Mouse (Mus musculus): Measurements from ENCODE around the gene Rad51d. TPM values are rescaled to one million over a fixed set of nuclear protein-coding genes. Genes with fewer than 3 reads are reported as not detected.

Gene Rad51d
- polyA plus RNA-seq, 1 experiment from 2014 or later: 11.7 TPM

- no peaks in the 10 kb centered on the region for H3K27me3 ChIP-seq (ENCODE audit: insufficient read depth, low read length)
- WGBS: 44% methylated on average over 8 of the region's 8 CpGs
- 0 out of 2 replicates have a peak, but pooled peaks cover under 1% of the 10 kb centered on the region for H3K4me1 ChIP-seq (replicated peaks; ENCODE audit: insufficient read depth, low read length)
- DNase-seq (ENCODE audit: low spot score) (no peak), ATAC-seq (replicated peaks; ENCODE audit: low FRiP score, low read depth) (0 out of 2 replicates have a peak, but pooled peaks have one; percentile 13)
- no peak overlapping the region for H3K4me2 ChIP-seq (ENCODE audit: low read length)
- H3K9ac ChIP-seq (ENCODE audit: low read depth, low read length): no peak overlapping the region
- H3K36me3 ChIP-seq (ENCODE audit: insufficient read depth, low read length): 0 out of 2 replicates have a peak, but pooled peaks cover 4% of the 10 kb centered on the region
- TF ChIP-seq CTCF (IDR thresholded peaks at IDR 0.05; ENCODE audit: low read depth): no peak
- no peak overlapping the region for H3K4me3 ChIP-seq (replicated peaks; ENCODE audit: low read depth, low read length)
- no peaks in the 10 kb centered on the region for H3K9me3 ChIP-seq (replicated peaks; ENCODE audit: low read length)
- H3K27ac ChIP-seq: no peak overlapping the region
These were observed 7.2 kb downstream of the Rad51d start for GRCm38 (mm10) chr11:82883180-82883579.

- no peak for TF ChIP-seq CTCF (IDR thresholded peaks at IDR 0.05; ENCODE audit: low read depth)
- WGBS: 43% methylated on average over 7 of the region's 7 CpGs
These were observed 12.6 kb downstream of the Rad51d start for GRCm38 (mm10) chr11:82877726-82878344.

GRCm38 (mm10) chr11:82875631-82876030 is 14.8 kb downstream of the Rad51d start:
- no peak for ATAC-seq (replicated peaks; ENCODE audit: low FRiP score, low read depth)
- 96% methylated on average over 5 of the region's 5 CpGs for WGBS
- Histone ChIP-seq H3K27ac (no peak overlapping the region), H3K9ac (ENCODE audit: low read depth, low read length) (no peak overlapping the region), H3K27me3 (ENCODE audit: insufficient read depth, low read length) (no peaks in the 10 kb centered on the region), H3K4me1 (replicated peaks; ENCODE audit: insufficient read depth, low read length) (no peaks in the 10 kb centered on the region), H3K36me3 (ENCODE audit: insufficient read depth, low read length) (no peaks in the 10 kb centered on the region), H3K4me3 (replicated peaks; ENCODE audit: low read depth, low read length) (no peak overlapping the region), H3K9me3 (replicated peaks; ENCODE audit: low read length) (no peaks in the 10 kb centered on the region), H3K4me2 (ENCODE audit: low read length) (no peak overlapping the region)
- DNase-seq (ENCODE audit: low spot score): no peak
- no peak for TF ChIP-seq CTCF (IDR thresholded peaks at IDR 0.05; ENCODE audit: low read depth)

More at GRCm38 (mm10) chr11:82877726-82878344, 12.6 kb downstream of the Rad51d start:
- no peak overlapping the region for H3K27ac ChIP-seq
- H3K9me3 ChIP-seq (replicated peaks; ENCODE audit: low read length): no peaks in the 10 kb centered on the region
- H3K9ac ChIP-seq (ENCODE audit: low read depth, low read length): no peak overlapping the region
- DNase-seq (ENCODE audit: low spot score) (peak; percentile 66), ATAC-seq (replicated peaks; ENCODE audit: low FRiP score, low read depth) (peak; percentile 77)
- no peak overlapping the region for H3K4me2 ChIP-seq (ENCODE audit: low read length)
- H3K36me3 ChIP-seq (ENCODE audit: insufficient read depth, low read length): 0 out of 2 replicates have a peak, but pooled peaks cover 3% of the 10 kb centered on the region
- no peaks in the 10 kb centered on the region for H3K4me1 ChIP-seq (replicated peaks; ENCODE audit: insufficient read depth, low read length)
- no peaks in the 10 kb centered on the region for H3K27me3 ChIP-seq (ENCODE audit: insufficient read depth, low read length)
- H3K4me3 ChIP-seq (replicated peaks; ENCODE audit: low read depth, low read length): no peak overlapping the region

DNA sequence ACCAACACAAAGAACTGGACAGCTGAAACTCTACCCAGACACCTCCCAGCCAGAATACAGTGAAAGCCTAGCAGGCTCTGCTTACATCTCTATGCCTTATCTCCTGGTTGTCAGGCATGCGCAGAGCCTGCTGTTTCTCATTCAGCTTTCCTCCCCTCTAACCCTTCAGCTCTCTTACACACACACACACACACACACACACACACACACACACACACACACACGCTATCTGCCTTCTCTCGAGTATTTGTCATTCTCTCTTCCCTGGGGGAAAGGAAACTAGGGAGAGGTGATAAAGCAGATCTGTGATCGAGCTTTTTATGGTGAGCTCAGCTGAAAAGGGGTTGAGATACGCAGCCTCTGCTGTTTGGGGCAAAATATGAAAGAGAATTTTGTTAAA is 15.5 kb downstream of the Rad51d start:
- Histone ChIP-seq H3K27me3 (ENCODE audit: insufficient read depth, low read length) (no peaks in the 10 kb centered on the region), H3K27ac (no peak overlapping the region), H3K4me1 (replicated peaks; ENCODE audit: insufficient read depth, low read length) (no peaks in the 10 kb centered on the region), H3K36me3 (ENCODE audit: insufficient read depth, low read length) (no peaks in the 10 kb centered on the region), H3K4me3 (replicated peaks; ENCODE audit: low read depth, low read length) (no peak overlapping the region), H3K9me3 (replicated peaks; ENCODE audit: low read length) (no peaks in the 10 kb centered on the region), H3K4me2 (ENCODE audit: low read length) (no peak overlapping the region), H3K9ac (ENCODE audit: low read depth, low read length) (no peak overlapping the region)
- ATAC-seq (replicated peaks; ENCODE audit: low FRiP score, low read depth): no peak
- TF ChIP-seq CTCF (IDR thresholded peaks at IDR 0.05; ENCODE audit: low read depth): no peak
- no peak for DNase-seq (ENCODE audit: low spot score)
- 65% methylated on average over 5 of the region's 5 CpGs for WGBS

DNA sequence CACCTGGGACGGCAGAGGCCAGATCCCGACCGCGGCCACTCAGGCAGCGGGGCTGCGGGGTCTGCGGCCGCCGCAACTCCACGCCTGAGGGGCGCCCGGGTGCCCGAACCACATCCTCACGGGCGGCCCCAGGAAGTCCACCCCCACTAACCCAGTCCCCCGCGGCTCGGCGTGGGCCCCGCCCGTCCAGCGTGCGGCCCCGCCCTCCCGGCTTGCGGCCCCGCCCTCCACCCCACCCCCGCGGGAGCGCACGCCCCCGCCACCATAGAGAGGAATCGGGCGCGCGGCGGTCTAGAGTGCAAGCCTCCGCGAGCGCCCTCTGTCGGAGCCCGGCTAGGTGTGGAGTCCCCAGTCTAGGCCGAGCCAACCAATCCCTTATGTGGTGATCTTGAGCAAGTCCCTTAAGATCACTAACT is 19.4 kb downstream of the Rad51d start, which contains the start of gene Rffl:
TSS of gene Rffl (minus strand) at position 180 of the 416 bp plus-strand sequence.
- H3K4me2 ChIP-seq (ENCODE audit: low read length): peak within 1 kb of the TSS; percentile 79
- DNase-seq (ENCODE audit: low spot score) (peak; percentile 97), ATAC-seq (replicated peaks; ENCODE audit: low FRiP score, low read depth) (peak; percentile 91)
- WGBS: under 1% methylated on average over 43 of the region's 43 CpGs
- H3K27ac ChIP-seq: peak within 1 kb of the TSS; percentile 94
- no peaks in the 10 kb centered on the region for H3K27me3 ChIP-seq (ENCODE audit: insufficient read depth, low read length)
- no peaks in the 10 kb centered on the region for H3K36me3 ChIP-seq (ENCODE audit: insufficient read depth, low read length)
- TF ChIP-seq CTCF (IDR thresholded peaks at IDR 0.05; ENCODE audit: low read depth): peak; percentile 81
- no peaks in the 10 kb centered on the region for H3K9me3 ChIP-seq (replicated peaks; ENCODE audit: low read length)
- peak within 1 kb of the TSS; percentile 91 for H3K4me3 ChIP-seq (replicated peaks; ENCODE audit: low read depth, low read length)
- H3K9ac ChIP-seq (ENCODE audit: low read depth, low read length): peak within 1 kb of the TSS; percentile 85
- no peaks in the 10 kb centered on the region for H3K4me1 ChIP-seq (replicated peaks; ENCODE audit: insufficient read depth, low read length)

DNA sequence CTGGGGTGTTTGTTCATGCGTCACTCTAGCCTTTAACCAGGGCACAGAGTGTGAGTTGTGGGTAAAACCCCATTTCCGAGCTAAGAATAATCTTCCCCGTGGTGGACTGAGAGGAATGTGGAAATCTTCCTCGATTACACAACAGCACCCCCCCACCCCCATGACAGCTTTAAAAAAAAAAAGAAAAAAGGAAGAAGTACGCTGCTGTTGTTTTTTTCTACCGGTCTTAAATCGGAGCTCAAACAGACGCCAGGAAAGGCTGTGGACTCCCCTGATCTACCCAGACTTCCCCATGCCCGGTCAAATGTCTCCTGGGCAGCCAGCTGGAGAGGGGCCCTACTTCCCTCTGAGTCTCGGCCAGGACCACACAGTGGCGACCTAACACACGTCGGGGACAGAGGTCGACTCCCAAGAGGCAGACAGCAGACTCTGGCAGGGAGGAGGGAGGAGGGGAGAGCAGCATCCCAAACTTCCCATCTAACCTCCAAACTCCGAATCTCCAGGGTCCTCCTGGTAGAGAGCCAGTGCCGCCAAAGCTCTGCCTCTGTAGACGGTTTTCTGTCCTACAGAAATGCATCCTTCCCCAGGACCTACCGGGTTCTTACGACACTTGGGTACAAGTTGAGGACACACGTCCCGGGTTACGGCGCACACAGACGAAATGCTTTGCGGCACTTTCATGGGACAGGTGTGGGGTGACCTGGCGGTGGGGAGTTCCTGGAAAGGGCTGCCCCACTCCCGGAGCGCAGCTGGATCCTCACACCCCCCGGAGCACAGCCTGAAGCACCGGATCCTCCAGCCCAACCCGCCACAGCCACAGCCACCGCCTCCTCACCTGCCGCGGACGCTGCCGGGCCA is 20.0 kb downstream of the Rad51d start:
- Histone ChIP-seq H3K27ac (peak overlapping the region; percentile 94), H3K4me3 (replicated peaks; ENCODE audit: low read depth, low read length) (peak overlapping the region; percentile 91), H3K9ac (ENCODE audit: low read depth, low read length) (peak overlapping the region; percentile 85), H3K27me3 (ENCODE audit: insufficient read depth, low read length) (no peaks in the 10 kb centered on the region), H3K4me2 (ENCODE audit: low read length) (peak overlapping the region; percentile 79), H3K4me1 (replicated peaks; ENCODE audit: insufficient read depth, low read length) (no peaks in the 10 kb centered on the region), H3K36me3 (ENCODE audit: insufficient read depth, low read length) (no peaks in the 10 kb centered on the region), H3K9me3 (replicated peaks; ENCODE audit: low read length) (no peaks in the 10 kb centered on the region)
- ATAC-seq (replicated peaks; ENCODE audit: low FRiP score, low read depth) (peak; percentile 79), DNase-seq (ENCODE audit: low spot score) (peak; percentile 82)
- 0 out of 2 replicates have a peak, but pooled peaks have one; percentile 1 for TF ChIP-seq CTCF (IDR thresholded peaks at IDR 0.05; ENCODE audit: low read depth)
- under 1% methylated on average over 36 of the region's 36 CpGs for WGBS
